Mouse (Mus musculus): ENCODE data around the gene Ttc7b. TPM values are rescaled to one million over a fixed set of nuclear protein-coding genes. Genes with fewer than 3 reads are reported as not detected.

Ttc7b gene
- polyA plus RNA-seq, 1 experiment from 2014 or later: 16.1 TPM

DNA sequence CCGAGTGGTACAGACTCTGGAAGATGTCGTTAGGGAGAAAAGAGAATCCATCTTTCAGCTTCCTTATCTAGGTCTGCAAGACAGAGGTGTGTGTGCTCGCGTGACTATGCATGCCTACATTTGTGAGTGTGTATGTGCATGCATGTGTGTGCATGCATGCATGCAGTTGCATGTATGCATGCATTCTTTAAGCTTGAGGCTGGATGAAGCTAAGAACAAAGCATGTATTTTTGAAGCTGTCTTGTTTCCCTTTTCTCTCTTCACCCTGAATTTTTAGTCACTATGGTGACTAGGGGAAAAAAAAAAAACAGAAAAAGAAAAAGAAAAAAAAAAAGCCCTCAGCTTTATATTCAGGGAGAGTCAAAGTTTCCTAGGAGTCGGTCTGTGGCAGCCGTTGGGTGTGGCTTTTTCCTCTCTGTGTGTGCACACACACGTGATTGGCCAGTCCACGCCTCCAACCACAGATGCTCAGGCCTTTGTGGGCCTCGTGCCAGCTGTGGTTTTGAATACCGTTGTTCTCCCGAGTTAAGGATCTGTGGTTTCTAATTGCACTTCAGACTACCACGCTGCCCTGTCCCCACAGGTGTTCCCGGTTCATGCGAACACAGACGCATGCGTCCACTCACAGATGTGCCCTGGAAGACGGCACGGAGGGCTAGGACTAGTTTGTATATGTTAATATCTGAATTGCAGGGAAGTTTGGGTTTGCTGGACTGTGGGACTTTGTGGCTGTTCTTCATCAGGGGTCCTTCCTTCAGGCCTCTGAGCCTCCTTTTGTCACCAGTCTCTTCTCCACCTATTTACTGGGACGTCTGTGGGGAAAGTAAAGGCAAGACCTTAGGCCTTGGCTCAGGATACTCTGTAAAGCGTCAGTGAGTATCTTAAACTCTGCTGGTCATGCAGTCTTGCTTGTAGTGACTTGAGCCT lies 243.8 kb downstream of the Ttc7b start:
- Histone ChIP-seq H3K9ac (ENCODE audit: low read length) (no peak overlapping the region), H3K4me1 (ENCODE audit: control insufficient read depth, insufficient read depth, low read length) (peaks cover 7% of the 10 kb centered on the region), H3K9me3 (ENCODE audit: control insufficient read depth, low read length) (no peaks in the 10 kb centered on the region), H3K27ac (ENCODE audit: low read depth, low read length) (0 out of 2 replicates have a peak overlapping the region, but pooled peaks have one; percentile 3), H3K27me3 (ENCODE audit: control insufficient read depth, insufficient read depth, low read length) (no peaks in the 10 kb centered on the region), H3K4me3 (ENCODE audit: low read depth, low read length) (no peak overlapping the region), H3K4me2 (ENCODE audit: low read depth) (no peak overlapping the region), H3K36me3 (ENCODE audit: control insufficient read depth, insufficient read depth, low read length) (no peaks in the 10 kb centered on the region)
- DNase-seq (ENCODE audit: low spot score) (peak; percentile 62), ATAC-seq (ENCODE audit: insufficient read depth, low FRiP score, low TSS enrichment) (peak; percentile 78; the same call in 1 of the 2 replicates)
- WGBS: 69% methylated on average over 20 of the region's 20 CpGs

- Histone ChIP-seq H3K4me1 (ENCODE audit: control insufficient read depth, insufficient read depth, low read length) (peaks cover 5% of the 10 kb centered on the region; the same call in 1 of the 2 replicates), H3K27ac (ENCODE audit: low read depth, low read length) (no peak overlapping the region), H3K9me3 (ENCODE audit: control insufficient read depth, low read length) (no peaks in the 10 kb centered on the region), H3K27me3 (ENCODE audit: control insufficient read depth, insufficient read depth, low read length) (no peaks in the 10 kb centered on the region), H3K9ac (ENCODE audit: low read length) (no peak overlapping the region), H3K4me3 (ENCODE audit: low read depth, low read length) (no peak overlapping the region), H3K36me3 (ENCODE audit: control insufficient read depth, insufficient read depth, low read length) (no peaks in the 10 kb centered on the region), H3K4me2 (ENCODE audit: low read depth) (no peak overlapping the region)
- ATAC-seq (ENCODE audit: insufficient read depth, low FRiP score, low TSS enrichment) (no peak), DNase-seq (ENCODE audit: low spot score) (no peak)
- 85% methylated on average over 5 of the region's 5 CpGs for WGBS
Observed at GRCm38 (mm10) chr12:100275850-100276249, 244.8 kb downstream of the Ttc7b start.

- Histone ChIP-seq H3K9me3 (ENCODE audit: control insufficient read depth, low read length) (no peaks in the 10 kb centered on the region), H3K36me3 (ENCODE audit: control insufficient read depth, insufficient read depth, low read length) (no peaks in the 10 kb centered on the region), H3K4me2 (ENCODE audit: low read depth) (no peak overlapping the region), H3K27me3 (ENCODE audit: control insufficient read depth, insufficient read depth, low read length) (no peaks in the 10 kb centered on the region), H3K9ac (ENCODE audit: low read length) (no peak overlapping the region), H3K4me1 (ENCODE audit: control insufficient read depth, insufficient read depth, low read length) (peaks cover 5% of the 10 kb centered on the region; the same call in 1 of the 2 replicates), H3K27ac (ENCODE audit: low read depth, low read length) (no peak overlapping the region), H3K4me3 (ENCODE audit: low read depth, low read length) (no peak overlapping the region)
- WGBS: 88% methylated on average over 2 of the region's 2 CpGs
- DNase-seq (ENCODE audit: low spot score) (no peak), ATAC-seq (ENCODE audit: insufficient read depth, low FRiP score, low TSS enrichment) (no peak)
Observed at GRCm38 (mm10) chr12:100273033-100273432, 247.6 kb downstream of the Ttc7b start.

- Histone ChIP-seq H3K4me3 (ENCODE audit: low read depth, low read length) (no peak overlapping the region), H3K36me3 (ENCODE audit: control insufficient read depth, insufficient read depth, low read length) (no peaks in the 10 kb centered on the region), H3K27me3 (ENCODE audit: control insufficient read depth, insufficient read depth, low read length) (no peaks in the 10 kb centered on the region), H3K27ac (ENCODE audit: low read depth, low read length) (no peak overlapping the region), H3K9me3 (ENCODE audit: control insufficient read depth, low read length) (no peaks in the 10 kb centered on the region), H3K9ac (ENCODE audit: low read length) (no peak overlapping the region), H3K4me1 (ENCODE audit: control insufficient read depth, insufficient read depth, low read length) (no peaks in the 10 kb centered on the region), H3K4me2 (ENCODE audit: low read depth) (no peak overlapping the region)
- no peak for ATAC-seq (ENCODE audit: insufficient read depth, low FRiP score, low TSS enrichment)
- no peak for DNase-seq (ENCODE audit: low spot score)
- 82% methylated on average over 9 of the region's 9 CpGs for WGBS
Observed at GRCm38 (mm10) chr12:100269967-100270662, 250.5 kb downstream of the Ttc7b start.

DNA sequence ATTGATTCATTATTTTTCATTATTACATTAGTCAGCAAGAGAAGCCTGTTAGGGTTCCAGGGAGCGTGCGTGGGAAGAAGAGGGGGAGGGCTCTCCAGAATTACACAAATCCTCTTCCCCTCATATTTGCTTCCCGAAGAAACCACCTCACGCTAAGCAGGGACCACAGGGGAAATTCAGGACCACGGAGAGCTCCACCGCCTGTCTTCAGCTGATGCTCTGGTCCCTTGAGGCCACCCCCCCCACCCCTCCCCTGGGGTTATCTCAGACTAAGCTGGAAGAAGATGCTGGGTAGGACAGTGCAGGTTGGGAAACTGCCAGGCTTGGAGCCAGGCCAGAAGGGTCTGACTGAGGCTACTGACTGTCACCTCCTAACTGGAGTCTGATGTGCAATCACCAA lies 252.6 kb downstream of the Ttc7b start:
- Histone ChIP-seq H3K27me3 (ENCODE audit: control insufficient read depth, insufficient read depth, low read length) (no peaks in the 10 kb centered on the region), H3K36me3 (ENCODE audit: control insufficient read depth, insufficient read depth, low read length) (no peaks in the 10 kb centered on the region), H3K9ac (ENCODE audit: low read length) (no peak overlapping the region), H3K27ac (ENCODE audit: low read depth, low read length) (no peak overlapping the region), H3K4me3 (ENCODE audit: low read depth, low read length) (no peak overlapping the region), H3K9me3 (ENCODE audit: control insufficient read depth, low read length) (no peaks in the 10 kb centered on the region), H3K4me1 (ENCODE audit: control insufficient read depth, insufficient read depth, low read length) (no peaks in the 10 kb centered on the region), H3K4me2 (ENCODE audit: low read depth) (no peak overlapping the region)
- no peak for ATAC-seq (ENCODE audit: insufficient read depth, low FRiP score, low TSS enrichment)
- DNase-seq (ENCODE audit: low spot score): peak; percentile 67
- 9% methylated on average over 6 of the region's 6 CpGs for WGBS

- H3K4me1 ChIP-seq (ENCODE audit: control insufficient read depth, insufficient read depth, low read length): no peaks in the 10 kb centered on the region
- H3K36me3 ChIP-seq (ENCODE audit: control insufficient read depth, insufficient read depth, low read length): no peaks in the 10 kb centered on the region
- no peaks in the 10 kb centered on the region for H3K9me3 ChIP-seq (ENCODE audit: control insufficient read depth, low read length)
- H3K27ac ChIP-seq (ENCODE audit: low read depth, low read length): no peak overlapping the region
- H3K27me3 ChIP-seq (ENCODE audit: control insufficient read depth, insufficient read depth, low read length): no peaks in the 10 kb centered on the region
- ATAC-seq (ENCODE audit: insufficient read depth, low FRiP score, low TSS enrichment) (no peak), DNase-seq (ENCODE audit: low spot score) (no peak)
- 76% methylated on average over 9 of the region's 9 CpGs for WGBS
- H3K9ac ChIP-seq (ENCODE audit: low read length): no peak overlapping the region
- H3K4me3 ChIP-seq (ENCODE audit: low read depth, low read length): no peak overlapping the region
- H3K4me2 ChIP-seq (ENCODE audit: low read depth): no peak overlapping the region
Observed at GRCm38 (mm10) chr12:100265546-100266309, 254.9 kb downstream of the Ttc7b start.

DNA sequence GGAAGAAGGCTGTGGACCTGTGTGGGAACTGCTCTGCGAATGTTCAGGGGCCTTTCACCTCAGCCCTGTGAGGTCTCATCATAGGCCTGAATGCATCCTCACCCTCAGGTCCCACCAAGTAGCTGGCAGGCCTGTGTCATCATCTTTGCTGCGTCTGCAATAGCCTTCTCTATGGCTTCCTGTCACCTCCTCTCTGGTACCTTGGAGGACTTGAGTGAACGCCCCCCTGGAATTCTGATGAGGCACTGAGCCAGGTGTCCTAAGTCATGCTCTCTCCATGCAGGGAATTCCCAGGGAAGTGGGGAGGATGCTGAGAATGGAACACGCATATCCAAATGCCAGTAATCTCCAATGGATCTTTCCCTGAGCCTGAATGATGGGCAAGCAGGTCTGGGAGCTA lies 255.7 kb downstream of the Ttc7b start:
- 84% methylated on average over 4 of the region's 4 CpGs for WGBS
- no peak overlapping the region for H3K4me3 ChIP-seq (ENCODE audit: low read depth, low read length)
- no peak for DNase-seq (ENCODE audit: low spot score)
- H3K27me3 ChIP-seq (ENCODE audit: control insufficient read depth, insufficient read depth, low read length): no peaks in the 10 kb centered on the region
- no peak overlapping the region for H3K27ac ChIP-seq (ENCODE audit: low read depth, low read length)
- ATAC-seq (ENCODE audit: insufficient read depth, low FRiP score, low TSS enrichment): no peak
- no peak overlapping the region for H3K9ac ChIP-seq (ENCODE audit: low read length)
- no peaks in the 10 kb centered on the region for H3K4me1 ChIP-seq (ENCODE audit: control insufficient read depth, insufficient read depth, low read length)
- H3K36me3 ChIP-seq (ENCODE audit: control insufficient read depth, insufficient read depth, low read length): no peaks in the 10 kb centered on the region
- no peak overlapping the region for H3K4me2 ChIP-seq (ENCODE audit: low read depth)
- no peaks in the 10 kb centered on the region for H3K9me3 ChIP-seq (ENCODE audit: control insufficient read depth, low read length)

DNA sequence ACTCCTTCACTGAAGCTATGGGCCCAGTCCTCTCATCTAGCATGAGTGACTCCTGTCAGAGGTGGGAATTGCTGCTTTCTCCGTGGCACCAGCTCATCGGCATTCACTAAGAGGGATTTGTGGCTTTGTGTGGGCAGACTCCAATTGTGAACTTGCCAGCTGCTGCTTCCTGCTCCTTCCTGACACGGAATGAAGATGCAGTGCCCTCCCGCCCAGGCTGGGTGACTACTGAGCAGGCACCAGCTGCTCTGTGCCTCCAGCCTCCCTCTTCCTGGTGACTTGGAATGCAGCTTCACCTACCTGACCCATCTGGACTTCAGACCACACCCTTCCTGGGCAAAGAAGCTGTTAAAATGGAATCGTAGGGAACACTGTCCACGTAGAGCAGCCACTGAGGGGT lies 257.8 kb downstream of the Ttc7b start:
- H3K27ac ChIP-seq (ENCODE audit: low read depth, low read length): no peak overlapping the region
- H3K4me3 ChIP-seq (ENCODE audit: low read depth, low read length): no peak overlapping the region
- no peaks in the 10 kb centered on the region for H3K9me3 ChIP-seq (ENCODE audit: control insufficient read depth, low read length)
- no peak overlapping the region for H3K9ac ChIP-seq (ENCODE audit: low read length)
- no peak overlapping the region for H3K4me2 ChIP-seq (ENCODE audit: low read depth)
- no peaks in the 10 kb centered on the region for H3K27me3 ChIP-seq (ENCODE audit: control insufficient read depth, insufficient read depth, low read length)
- no peaks in the 10 kb centered on the region for H3K36me3 ChIP-seq (ENCODE audit: control insufficient read depth, insufficient read depth, low read length)
- H3K4me1 ChIP-seq (ENCODE audit: control insufficient read depth, insufficient read depth, low read length): no peaks in the 10 kb centered on the region
- no peak for ATAC-seq (ENCODE audit: insufficient read depth, low FRiP score, low TSS enrichment)
- no peak for DNase-seq (ENCODE audit: low spot score)
- WGBS: 80% methylated on average over 6 of the region's 6 CpGs
